Mouse (Mus musculus): Measurements from ENCODE around the gene Erbin. TPM values are rescaled to one million over a fixed set of nuclear protein-coding genes. Genes with fewer than 3 reads are reported as not detected.
A peak's percentile ranks its signal among the peaks of the same experiment; 100 is the strongest.

The Erbin gene
- total RNA-seq, 2 experiments from 2014 or later, result 60.3 to 61.9 TPM

DNA sequence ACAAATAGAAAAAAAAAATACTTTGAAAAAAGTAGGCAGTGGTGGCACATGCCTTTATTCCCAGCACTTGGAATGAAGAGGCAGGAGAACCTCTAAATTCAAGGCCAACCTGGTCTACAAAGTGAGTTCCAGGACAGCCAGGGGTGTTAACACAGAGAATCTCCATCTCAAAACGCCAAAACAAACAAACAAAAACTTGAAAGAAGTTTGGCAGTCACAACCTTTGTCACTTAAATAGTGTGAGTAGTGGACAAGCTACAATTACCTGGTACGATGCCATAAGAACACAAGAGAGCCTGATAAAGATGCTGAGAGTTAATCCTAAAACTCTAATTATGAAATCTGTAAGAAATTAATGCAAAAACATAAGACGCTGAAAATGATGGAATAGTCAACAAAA, 8.0 kb downstream of the Erbin start:
- DNase-seq, result no peak

GRCm38 (mm10) chr13:103910598-103910997, 9.7 kb downstream of the Erbin start:
- DNase-seq, result no peak

DNA sequence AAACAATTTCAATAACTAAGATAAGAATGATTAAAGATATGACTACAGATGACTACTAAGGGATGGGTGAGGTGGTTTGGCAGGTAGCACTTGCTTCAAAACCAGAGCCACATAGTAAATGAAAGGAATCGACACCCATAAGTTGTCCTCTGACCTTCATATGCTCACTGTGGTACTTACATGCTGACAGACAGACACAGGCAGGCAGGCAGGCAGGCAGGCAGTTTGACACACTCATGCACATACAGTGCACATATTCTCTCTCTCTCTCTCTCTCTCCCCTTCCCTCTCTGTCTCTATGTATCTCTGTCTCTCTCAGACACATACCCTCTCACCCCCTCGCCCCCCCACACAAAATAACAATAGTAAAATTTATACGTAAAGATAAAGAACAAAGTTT, 10.4 kb downstream of the Erbin start:
- no peak for DNase-seq

GRCm38 (mm10) chr13:103900015-103900414, 20.3 kb downstream of the Erbin start:
- no peak for DNase-seq

- DNase-seq, result no peak
Measured at GRCm38 (mm10) chr13:103897606-103898005, 22.7 kb downstream of the Erbin start.

DNA sequence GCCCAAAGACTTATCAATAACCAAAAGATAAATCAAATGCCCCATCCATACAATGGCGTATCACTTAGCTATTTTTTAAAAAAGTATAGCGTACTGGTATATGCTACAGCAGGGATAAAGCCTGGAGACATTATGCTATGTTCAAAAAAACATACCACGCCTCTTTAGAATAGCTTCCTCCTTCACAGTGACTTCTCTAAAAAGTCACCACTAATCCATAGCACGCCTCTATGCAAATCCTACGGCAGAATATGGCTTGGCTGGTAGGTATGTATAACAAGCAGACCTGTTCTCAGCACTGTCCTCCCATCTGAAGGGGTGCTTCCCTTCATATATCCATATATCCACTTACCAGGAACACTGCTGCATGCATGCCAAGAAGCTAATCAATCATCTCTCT, 27.2 kb downstream of the Erbin start:
- DNase-seq, result no peak

DNA sequence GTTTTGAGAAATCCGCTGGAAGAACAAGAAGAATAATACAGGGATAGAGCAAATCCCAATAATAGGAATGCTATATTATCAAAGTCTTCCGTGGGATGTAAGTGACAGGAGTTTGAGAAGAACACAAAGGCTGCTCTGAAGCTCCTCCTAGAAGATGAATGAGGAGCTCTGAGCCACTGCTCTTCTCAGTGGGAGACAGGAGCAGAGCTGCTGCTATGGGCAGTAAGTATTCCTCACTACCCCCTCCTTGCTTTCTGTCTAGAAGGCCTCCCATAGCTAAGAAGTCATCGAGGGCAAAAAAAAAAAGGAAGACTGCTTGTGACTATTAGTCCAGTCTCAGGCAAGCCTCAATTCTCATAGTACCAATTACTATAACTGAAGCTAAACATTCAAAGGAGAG, 30.3 kb downstream of the Erbin start:
- DNase-seq, result no peak

DNA sequence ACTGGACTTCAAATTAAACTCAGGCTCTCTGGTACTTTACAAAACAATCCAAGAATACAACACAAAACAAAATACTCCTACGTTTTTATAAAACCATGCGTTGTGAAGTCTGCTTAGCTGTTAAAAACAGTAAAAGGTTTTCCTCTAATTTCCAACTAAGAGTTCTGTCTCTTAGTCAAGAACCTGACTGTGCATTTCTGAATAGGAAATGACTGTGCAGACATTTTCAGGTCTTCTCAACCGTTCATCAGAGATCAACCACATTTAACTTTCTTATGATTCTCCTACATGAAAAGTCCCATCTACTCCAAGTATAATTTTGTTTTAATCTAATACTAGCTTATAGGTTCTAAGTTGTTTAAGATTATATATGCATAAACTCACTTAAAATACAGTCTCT, 33.8 kb downstream of the Erbin start:
- DNase-seq, result no peak

DNA sequence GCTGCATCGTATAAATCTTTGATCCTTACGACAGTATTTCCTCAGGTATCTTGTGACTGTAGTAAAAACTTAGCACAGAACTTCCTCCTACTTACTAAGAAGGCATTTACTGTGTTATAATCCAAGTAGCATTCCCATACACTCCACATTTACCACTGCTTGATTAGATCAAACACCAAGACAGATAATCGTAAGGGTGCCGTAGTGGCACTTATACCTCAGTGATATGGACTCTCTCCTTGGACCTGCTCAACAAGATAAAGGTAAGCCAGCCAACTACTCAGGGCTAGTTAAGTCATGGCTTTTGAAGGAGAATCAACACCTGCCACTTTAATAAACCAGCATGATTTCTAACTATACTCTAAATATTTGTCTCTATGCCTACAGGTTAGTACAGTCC, 39.1 kb downstream of the Erbin start:
- DNase-seq, result no peak

DNA sequence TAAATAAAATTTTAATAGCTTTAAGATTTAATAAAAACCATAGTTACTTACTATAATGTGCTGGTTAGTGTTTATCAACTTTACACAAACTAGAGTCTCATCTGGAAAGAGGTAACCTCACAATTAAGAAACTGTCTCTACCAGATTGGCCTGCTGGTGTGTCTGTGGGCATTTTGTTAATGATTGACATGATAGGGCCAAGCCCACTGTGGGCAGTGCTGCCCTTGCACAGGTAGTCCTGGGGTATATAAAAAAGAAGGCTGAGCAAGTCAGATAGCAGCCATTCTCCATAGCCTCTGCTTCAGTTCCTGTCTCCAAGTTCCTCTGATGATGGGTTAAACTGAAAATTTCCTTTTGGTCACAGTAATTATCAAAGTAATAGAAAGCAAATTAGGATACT, 43.6 kb downstream of the Erbin start:
- no peak for DNase-seq

GRCm38 (mm10) chr13:103875823-103876514, 44.3 kb downstream of the Erbin start:
- DNase-seq, result no peak

DNA sequence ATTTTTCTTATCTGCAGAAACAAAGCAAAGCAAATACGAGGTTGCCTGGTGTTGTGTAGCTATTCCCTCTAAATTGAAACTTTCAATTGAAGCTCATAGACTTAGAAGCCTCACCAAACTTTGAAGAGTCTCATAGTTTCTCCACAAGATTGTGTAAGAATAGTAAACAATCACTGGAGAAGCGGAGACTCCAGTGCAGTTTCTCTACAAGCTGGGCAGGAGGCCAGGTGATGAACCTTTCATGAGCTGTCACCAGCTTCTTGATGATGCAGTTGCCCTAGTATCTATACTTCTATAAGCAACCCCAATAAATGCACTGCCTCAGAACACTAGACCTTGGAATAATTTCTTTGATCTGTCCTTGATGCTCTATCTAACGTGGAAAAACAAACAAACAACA, 49.5 kb downstream of the Erbin start:
- no peak for DNase-seq

- DNase-seq, result no peak
Measured at GRCm38 (mm10) chr13:103870117-103870516, 50.2 kb downstream of the Erbin start.

DNA sequence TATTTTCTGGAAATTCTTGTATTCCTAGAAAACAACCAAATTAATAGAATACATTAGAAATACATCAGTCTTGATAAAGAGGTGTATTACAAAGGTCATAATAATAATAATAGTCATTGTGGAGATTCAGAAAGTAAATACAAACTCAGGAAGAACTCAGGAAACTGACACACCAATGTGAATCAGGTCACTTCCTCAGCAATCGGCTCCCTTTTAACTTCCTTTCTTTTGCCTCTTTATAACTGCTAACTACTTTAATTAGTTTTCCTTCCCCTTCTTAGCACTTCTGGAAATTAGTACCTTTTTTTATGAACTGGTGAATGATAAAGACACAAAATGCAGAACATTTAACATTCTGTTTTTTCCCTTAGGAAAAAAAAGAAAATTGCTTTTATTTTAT, 51.4 kb downstream of the Erbin start:
- no peak for DNase-seq

- DNase-seq, result no peak
Measured at GRCm38 (mm10) chr13:103862041-103862440, 58.3 kb downstream of the Erbin start.

DNA sequence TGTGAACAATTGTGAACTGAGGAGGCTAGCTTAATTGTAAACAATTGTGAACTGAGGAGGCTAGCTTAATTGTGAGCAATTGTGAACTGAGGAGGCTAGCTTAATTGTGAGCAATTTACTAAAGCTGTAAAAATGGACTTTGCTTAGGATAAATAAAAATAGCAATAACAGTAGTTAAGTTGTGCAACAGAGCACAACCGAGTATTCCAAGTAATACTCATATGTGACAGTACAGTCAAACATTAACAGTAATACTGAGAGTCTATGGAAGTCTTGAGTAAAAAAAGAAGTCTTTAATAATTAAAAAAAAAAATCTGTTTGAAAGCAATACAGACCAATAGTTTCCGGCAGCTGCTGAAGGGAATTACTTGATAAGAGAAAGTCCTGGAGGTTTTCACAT, 61.3 kb downstream of the Erbin start:
- no peak for DNase-seq

- DNase-seq, result no peak
Measured at GRCm38 (mm10) chr13:103847614-103848013, 72.7 kb downstream of the Erbin start.

DNA sequence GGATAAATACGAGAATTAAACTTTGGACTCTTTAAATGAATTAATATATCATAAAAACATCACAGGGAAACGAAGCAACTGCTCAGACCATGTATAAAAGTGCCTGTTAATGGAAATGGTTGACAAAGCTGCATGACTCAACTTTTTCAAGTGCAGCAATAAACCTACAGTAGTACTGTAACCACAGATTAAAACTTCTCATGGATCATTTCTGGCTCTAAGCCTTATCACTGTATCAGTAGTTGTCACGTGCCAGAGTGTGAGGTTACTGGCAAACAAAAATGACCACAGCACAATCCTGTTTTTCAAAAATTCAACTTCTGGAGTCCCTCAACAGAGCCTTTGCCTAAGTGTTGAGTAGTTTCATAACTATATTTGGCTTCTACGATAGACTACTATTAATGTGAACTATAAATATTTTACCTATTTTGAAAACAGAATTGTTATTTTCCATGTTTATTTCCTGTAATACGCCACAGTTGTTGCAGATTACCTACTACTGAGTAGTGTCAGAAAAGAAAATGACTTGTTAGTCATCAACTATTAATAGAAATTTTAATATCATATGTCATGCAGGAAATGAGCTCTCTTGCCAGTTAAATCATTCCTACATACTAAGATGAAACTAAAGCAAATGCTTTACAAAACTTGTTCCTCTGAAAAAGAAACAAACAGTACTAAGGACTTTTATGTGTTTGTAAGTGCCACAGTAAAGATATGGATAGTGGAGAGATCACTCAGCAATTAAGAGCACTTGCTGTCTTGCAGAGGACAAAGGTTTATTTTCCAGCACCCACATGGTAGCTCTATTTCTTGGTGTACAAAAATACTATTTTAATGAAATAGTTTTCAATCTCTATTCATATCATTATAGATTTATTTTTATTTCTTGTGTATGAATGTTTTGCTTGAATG, 78.8 kb downstream of the Erbin start:
- DNase-seq, result no peak

GRCm38 (mm10) chr13:103838619-103839018, 81.7 kb downstream of the Erbin start:
- peak; percentile 27 for DNase-seq

DNA sequence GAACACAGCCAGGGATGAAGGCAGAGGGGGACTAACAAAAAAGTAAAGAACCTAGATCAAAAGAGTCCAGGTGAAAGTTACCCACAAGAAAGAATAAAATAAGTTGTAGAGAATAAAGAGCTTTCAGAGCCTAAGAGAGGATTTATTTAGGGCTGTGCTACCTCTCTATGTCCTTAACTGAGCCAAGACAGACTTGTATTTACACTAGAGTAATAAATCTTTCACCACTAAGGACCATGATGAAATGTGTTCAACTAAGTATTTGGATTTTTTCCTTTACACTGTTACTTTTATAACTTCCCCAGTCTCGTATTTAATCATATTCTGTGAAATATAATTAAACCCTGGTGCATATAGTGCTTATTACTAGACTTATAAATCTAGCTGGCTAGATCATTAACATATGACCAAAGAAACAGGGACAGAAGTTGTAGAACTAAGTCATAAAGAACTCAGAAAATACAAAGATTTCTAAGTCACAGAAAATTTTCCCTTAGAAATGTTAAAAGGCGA, 90.6 kb downstream of the Erbin start:
- no peak for DNase-seq

DNA sequence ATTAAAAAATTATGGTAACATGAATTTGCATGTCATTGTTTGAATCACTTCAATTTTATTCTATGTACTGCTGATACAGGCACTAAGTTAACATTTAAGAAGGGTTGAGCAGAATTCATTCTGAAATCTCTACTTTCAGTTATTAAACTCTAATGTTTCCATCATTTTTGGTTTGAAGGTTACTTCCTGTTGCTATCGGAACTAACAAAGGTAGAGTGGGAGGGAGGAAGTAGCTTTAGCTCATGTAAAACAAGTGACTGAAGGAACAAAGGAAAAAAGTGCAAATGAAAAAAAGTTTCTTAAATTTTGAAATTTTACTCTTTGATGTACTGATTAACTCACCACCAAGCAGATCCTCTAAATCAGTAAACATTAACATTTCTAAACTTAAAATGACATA, 98.0 kb downstream of the Erbin start:
- DNase-seq, result no peak

DNA sequence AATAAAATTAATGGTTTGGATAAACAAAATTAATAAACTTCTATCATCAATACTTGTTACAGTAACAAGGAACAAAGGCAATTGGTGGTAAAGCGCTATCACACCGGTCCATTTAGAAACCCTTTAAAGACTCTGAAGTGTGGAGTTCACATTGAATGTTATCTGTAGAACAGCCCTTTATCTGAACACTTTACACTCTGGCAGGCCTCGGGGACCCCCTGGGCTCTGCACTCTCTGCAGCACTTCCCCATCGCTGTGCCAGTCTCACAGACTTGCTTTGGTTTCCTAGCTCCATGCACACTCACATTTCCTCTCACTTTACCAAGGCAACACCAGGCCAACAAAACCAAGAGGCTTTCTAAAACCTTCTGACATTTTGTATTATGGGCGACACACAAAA, 100.9 kb downstream of the Erbin start:
- no peak for DNase-seq

DNA sequence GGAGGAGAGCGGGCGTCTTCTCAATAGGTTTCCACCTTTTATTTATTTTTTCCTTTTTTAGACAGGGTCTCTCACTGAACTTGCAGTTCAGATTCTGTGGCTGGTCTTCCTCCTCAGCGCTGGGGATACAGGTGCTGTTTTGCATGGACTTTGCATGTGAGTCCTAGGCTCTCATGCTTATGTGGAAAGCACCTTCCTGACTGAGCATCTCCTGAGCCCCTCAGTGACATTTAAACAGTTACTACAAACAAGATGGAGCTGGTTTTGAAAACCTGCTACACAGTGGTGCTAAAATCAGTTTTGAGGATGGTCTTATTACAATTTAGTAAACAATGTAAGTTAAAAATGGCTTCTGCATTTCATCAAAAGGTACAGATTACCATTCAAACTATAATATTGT, 102.4 kb downstream of the Erbin start:
- DNase-seq, result no peak

DNA sequence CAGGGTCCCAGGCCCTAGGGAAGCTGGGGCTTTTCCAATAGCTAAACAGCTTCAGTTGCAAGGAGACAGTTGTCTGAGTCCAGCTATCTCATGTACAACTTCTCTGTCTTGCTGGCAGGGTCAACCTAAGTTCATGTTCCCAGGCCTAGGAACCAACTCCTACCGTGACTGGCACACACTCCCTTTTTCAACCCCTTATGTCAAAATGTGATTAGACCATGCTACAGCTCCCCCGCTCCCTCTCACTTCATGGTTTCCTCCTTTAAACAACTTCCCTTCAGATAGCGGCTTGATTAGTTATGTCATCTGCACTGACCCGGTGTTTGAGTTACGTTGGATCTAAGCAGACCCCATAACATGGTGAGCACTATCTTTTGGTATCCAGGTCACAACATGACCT, 112.8 kb downstream of the Erbin start:
- DNase-seq, result no peak
